Mouse (Mus musculus): ENCODE results near the gene Ftsj3. TPM values are rescaled to one million over a fixed set of nuclear protein-coding genes. Genes with fewer than 3 reads are reported as not detected.
A peak's percentile ranks its signal among the peaks of the same experiment; 100 is the strongest.

Ftsj3 gene
- 34.5 and 46.9 TPM in 2 replicates for total RNA-seq (2014; rRNA removed)
- 27.5 and 27.9 TPM in 2 replicates for polyA plus RNA-seq (2015; fragmentation: Nextera tagmentation; extraction: Ambion mirVana)

DNA sequence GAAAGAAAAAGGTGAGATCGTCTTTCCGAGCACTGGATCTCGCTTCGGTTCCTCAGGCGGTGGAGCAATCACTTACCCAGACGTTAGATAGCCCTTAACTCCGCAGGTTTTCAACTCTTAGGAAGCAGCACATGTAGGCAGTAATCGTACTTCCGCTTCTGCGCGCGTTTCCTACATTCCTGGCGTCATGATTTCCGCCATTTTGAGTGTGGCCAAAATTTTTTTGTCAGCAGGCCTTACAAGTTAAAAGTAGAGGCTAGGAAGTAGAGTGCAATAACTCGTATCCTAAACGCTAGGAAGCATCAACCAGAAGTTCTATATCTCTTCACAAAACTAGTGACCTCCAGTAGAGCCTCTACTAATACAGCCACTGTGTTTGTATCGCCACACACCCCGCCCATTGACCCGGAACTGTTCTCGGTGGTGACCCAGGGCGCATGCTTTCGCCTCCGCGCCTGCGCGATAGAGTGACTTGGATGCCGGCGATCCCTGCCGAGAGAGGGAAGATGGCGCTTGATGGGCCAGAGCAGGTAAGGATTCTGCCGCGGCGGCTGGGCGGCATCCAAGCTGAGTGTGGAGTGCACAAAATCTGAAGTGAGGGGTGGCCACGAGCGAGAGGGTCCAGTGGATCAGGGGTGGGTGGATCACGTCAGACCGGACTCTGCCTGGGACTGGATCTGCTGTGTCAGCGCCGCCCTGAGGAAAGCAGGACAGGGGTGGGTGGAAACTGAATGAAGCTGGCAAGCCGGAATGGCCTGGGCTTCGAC is at the start of gene Ftsj3, which contains the start of gene Psmc5:
Gene Ftsj3 (minus strand): TSS at position 395 of the 767 bp plus-strand sequence.
Gene Psmc5 (plus strand): TSS at position 470 of the 767 bp plus-strand sequence.
- under 1% methylated on average over 42 of the region's 42 CpGs for WGBS

DNA sequence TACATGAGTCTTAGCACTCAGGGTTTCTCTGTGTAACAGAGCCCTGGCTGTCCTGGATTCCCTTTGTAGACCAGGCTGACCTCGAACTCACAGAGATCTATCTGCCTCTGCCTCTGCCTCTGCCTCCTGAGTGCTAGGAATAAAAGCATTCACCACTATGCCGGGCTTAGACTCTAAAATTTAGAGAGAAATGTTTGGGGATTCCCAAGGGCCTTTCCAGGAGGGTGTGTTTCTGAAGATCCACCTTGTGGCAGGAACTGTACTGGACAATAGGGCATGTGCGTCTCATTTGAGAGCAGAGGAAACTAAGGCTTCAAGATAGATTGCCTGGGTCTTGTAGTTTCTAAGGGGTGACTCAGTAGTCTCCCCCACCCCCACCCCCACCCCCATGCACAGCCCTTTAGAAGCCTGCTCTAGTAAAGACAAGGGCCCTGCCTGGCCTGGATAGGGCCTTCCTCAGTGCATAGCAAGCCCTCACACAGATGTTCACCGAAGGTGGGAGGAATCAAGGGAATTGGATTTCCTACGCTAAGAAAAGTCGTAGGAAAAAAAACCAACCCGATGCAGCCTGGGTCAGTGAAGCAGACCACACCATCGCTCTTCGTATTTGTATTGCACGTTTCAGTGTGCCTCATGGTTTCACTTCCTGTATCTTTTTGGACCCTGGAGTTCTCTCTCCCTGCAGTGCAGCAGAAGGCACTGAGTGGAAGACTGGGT is 49.6 kb upstream of the Ftsj3 start:
- H3K36me3 ChIP-seq (ENCODE audit: insufficient read depth, low read length), result no peaks in the 10 kb centered on the region
- H3K4me1 ChIP-seq (ENCODE audit: insufficient read depth, low read length), result no peaks in the 10 kb centered on the region
- H3K4me3 ChIP-seq (ENCODE audit: low read depth, low read length), result no peak overlapping the region
- no peaks in the 10 kb centered on the region for H3K9me3 ChIP-seq (ENCODE audit: low read length)
- ATAC-seq (ENCODE audit: low FRiP score) (no peak), DNase-seq (ENCODE audit: low spot score) (no peak)
- no peaks in the 10 kb centered on the region for H3K27me3 ChIP-seq (ENCODE audit: insufficient read depth, low read length)
- WGBS, result 84% methylated on average over 10 of the region's 10 CpGs
- no peak overlapping the region for H3K9ac ChIP-seq (replicated peaks; ENCODE audit: low read length, poor library complexity, severe bottlenecking)
- no peak overlapping the region for H3K4me2 ChIP-seq (ENCODE audit: low read depth, low read length, poor library complexity, severe bottlenecking)
- no peak overlapping the region for H3K27ac ChIP-seq (ENCODE audit: low read depth, low read length)
- TF ChIP-seq CTCF (IDR thresholded peaks at IDR 0.05), result no peak

More for the DNA sequence above, at the start of gene Ftsj3, which contains the start of gene Psmc5:
- TF ChIP-seq CTCF (IDR thresholded peaks at IDR 0.05), result peak; percentile 52
- Histone ChIP-seq H3K27me3 (ENCODE audit: insufficient read depth, low read length) (no peaks in the 10 kb centered on the region), H3K4me2 (ENCODE audit: low read depth, low read length, poor library complexity, severe bottlenecking) (peak within 1 kb of the TSS; percentile 91), H3K9me3 (ENCODE audit: low read length) (no peaks in the 10 kb centered on the region), H3K36me3 (ENCODE audit: insufficient read depth, low read length) (peaks cover 30% of the 10 kb centered on the region), H3K9ac (replicated peaks; ENCODE audit: low read length, poor library complexity, severe bottlenecking) (peak within 1 kb of the TSS; percentile 86), H3K27ac (ENCODE audit: low read depth, low read length) (peak within 1 kb of the TSS; percentile 82), H3K4me3 (ENCODE audit: low read depth, low read length) (peak within 1 kb of the TSS; percentile 72), H3K4me1 (ENCODE audit: insufficient read depth, low read length) (0 out of 2 replicates have a peak, but pooled peaks cover 9% of the 10 kb centered on the region)
- ATAC-seq (ENCODE audit: low FRiP score) (peak; percentile 93), DNase-seq (ENCODE audit: low spot score) (peak; percentile 97)

DNA sequence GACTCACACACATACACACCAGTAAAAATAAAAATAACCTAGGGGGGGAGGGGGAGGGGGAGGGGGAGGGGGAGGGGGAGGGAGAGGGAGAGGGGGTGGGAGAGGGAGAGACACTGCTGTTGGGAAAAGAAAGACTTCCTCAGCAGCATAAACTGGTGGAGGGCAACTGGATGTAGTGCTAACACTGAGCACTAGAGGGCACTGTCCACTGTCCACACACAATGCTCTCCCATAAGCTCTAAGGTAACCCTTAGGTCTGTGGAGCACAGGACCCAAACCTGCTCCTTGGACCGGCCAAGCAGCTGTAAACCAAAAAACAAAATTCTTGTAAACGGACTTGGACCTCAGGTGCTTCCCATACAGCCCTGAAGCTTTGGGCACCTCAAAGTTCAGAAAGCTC is 46.8 kb upstream of the Ftsj3 start:
- peak; percentile 79 for TF ChIP-seq CTCF (IDR thresholded peaks at IDR 0.05)
- DNase-seq (ENCODE audit: low spot score) (peak; percentile 46), ATAC-seq (ENCODE audit: low FRiP score) (no peak)
- Histone ChIP-seq H3K27ac (ENCODE audit: low read depth, low read length) (no peak overlapping the region), H3K4me2 (ENCODE audit: low read depth, low read length, poor library complexity, severe bottlenecking) (no peak overlapping the region), H3K4me3 (ENCODE audit: low read depth, low read length) (no peak overlapping the region), H3K36me3 (ENCODE audit: insufficient read depth, low read length) (no peaks in the 10 kb centered on the region), H3K27me3 (ENCODE audit: insufficient read depth, low read length) (no peaks in the 10 kb centered on the region), H3K9me3 (ENCODE audit: low read length) (no peaks in the 10 kb centered on the region), H3K4me1 (ENCODE audit: insufficient read depth, low read length) (no peaks in the 10 kb centered on the region), H3K9ac (replicated peaks; ENCODE audit: low read length, poor library complexity, severe bottlenecking) (no peak overlapping the region)
- WGBS, result 17% methylated on average over 2 of the region's 2 CpGs

DNA sequence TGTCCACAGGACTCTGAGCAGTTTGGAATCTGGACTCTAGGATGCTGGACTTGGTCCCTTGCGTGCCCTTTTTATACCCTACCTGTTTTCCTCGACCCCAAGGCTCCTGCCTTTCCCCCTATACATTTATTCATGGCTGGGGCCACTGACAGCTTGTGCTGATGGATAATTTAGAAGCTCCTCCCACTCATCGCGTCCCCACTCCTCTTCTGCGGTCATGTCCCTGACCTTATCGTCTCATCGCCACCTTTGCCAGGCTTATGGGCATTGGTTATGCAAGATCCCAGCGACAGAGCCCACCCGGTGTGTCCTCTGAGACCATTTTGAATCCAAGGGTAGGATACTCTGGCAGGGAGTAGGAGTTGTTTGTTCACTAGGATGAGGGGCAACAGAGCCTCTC is 45.9 kb upstream of the Ftsj3 start, which contains the start of gene Gh:
Gene Gh (minus strand): TSS at position 101 of the 400 bp plus-strand sequence.
- WGBS, result 81% methylated on average over 9 of the region's 9 CpGs
- no peak within 1 kb of the TSS for H3K4me3 ChIP-seq (ENCODE audit: low read depth, low read length)

DNA sequence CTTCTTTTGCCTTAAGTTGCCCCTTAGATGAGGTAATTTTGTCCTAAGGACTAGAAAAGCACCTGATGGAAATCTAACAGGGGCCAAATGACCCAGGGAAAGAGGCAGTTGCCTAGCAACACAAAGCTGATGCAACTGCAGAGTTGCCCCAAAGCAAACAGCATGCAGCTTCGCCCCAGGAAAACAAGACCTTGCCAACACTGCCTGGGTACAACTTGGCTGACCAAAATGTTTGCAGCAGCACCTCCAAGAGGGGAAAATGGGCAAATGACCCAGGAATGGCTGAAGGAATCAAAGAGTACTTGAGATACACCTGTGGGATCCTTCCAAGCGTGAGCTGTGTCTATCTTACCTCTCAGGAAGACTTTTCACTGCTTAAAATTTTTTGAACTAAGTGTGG is 36.0 kb upstream of the Ftsj3 start:
- no peak for TF ChIP-seq CTCF (IDR thresholded peaks at IDR 0.05)
- WGBS, result 87% methylated on average over 2 of the region's 2 CpGs
- Histone ChIP-seq H3K27me3 (ENCODE audit: insufficient read depth, low read length) (no peaks in the 10 kb centered on the region), H3K4me1 (ENCODE audit: insufficient read depth, low read length) (no peaks in the 10 kb centered on the region), H3K4me3 (ENCODE audit: low read depth, low read length) (no peak overlapping the region), H3K9ac (replicated peaks; ENCODE audit: low read length, poor library complexity, severe bottlenecking) (no peak overlapping the region), H3K9me3 (ENCODE audit: low read length) (no peaks in the 10 kb centered on the region), H3K4me2 (ENCODE audit: low read depth, low read length, poor library complexity, severe bottlenecking) (no peak overlapping the region), H3K27ac (ENCODE audit: low read depth, low read length) (no peak overlapping the region), H3K36me3 (ENCODE audit: insufficient read depth, low read length) (no peaks in the 10 kb centered on the region)
- DNase-seq (ENCODE audit: low spot score) (no peak), ATAC-seq (ENCODE audit: low FRiP score) (no peak)

More for the DNA sequence above, 45.9 kb upstream of the Ftsj3 start, which contains the start of gene Gh:
- no peak for ATAC-seq (ENCODE audit: low FRiP score)
- Histone ChIP-seq H3K4me1 (ENCODE audit: insufficient read depth, low read length) (no peaks in the 10 kb centered on the region), H3K9ac (replicated peaks; ENCODE audit: low read length, poor library complexity, severe bottlenecking) (no peak within 1 kb of the TSS), H3K27ac (ENCODE audit: low read depth, low read length) (no peak within 1 kb of the TSS), H3K9me3 (ENCODE audit: low read length) (no peaks in the 10 kb centered on the region), H3K4me2 (ENCODE audit: low read depth, low read length, poor library complexity, severe bottlenecking) (no peak within 1 kb of the TSS), H3K27me3 (ENCODE audit: insufficient read depth, low read length) (no peaks in the 10 kb centered on the region), H3K36me3 (ENCODE audit: insufficient read depth, low read length) (no peaks in the 10 kb centered on the region)
- no peak for DNase-seq (ENCODE audit: low spot score)
- no peak for TF ChIP-seq CTCF (IDR thresholded peaks at IDR 0.05)

Measured in midbrain, postnatal 0 days (tissue).